Mouse (Mus musculus): ENCODE measurements at regions not wholly inside any gene's neighbourhood (a gene's known extent, or its start where the extent isn't known, plus 50 kb on each side); places are given as distances from the start of the nearest gene placed in this dataset.

DNA sequence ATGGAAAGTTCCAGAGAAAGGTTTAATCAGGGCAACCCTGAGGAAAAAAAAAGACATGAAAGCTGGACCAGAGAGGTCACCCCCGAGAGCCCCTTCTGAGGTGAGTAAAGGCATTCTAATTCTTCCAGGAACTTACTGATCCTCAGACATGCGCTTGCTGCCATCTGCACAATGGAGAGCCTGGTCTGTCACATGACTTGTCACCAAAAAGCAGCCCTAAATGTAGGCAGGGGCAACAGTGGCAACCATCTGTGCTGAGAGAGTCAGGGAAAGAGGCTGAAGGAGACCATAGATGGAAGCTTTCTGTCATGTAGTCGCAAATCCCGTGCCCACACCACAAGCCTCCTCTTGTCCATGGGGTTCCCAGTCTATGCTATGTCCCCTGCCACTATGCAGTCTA is 174.8 kb downstream of the Dcdc2c start:
- H3K27me3 ChIP-seq (ENCODE audit: control insufficient read depth in 1 of 2, insufficient read depth in 2 of 2, low read length in 2 of 2): no peaks in the 10 kb centered on the region
- no peaks in the 10 kb centered on the region for H3K9me3 ChIP-seq (replicated peaks; ENCODE audit: insufficient read depth, low read length)
- no peak for DNase-seq (ENCODE audit: low read depth, low spot score)
- no peak overlapping the region for H3K4me3 ChIP-seq (ENCODE audit: control insufficient read depth in 1 of 2, insufficient read depth in 1 of 2, low read depth in 2 of 2, low read length in 2 of 2)
- H3K4me1 ChIP-seq (ENCODE audit: control insufficient read depth in 1 of 2, insufficient read depth in 2 of 2, low read length in 2 of 2): no peaks in the 10 kb centered on the region
- H3K9ac ChIP-seq (ENCODE audit: control insufficient read depth, low read depth, low read length, poor library complexity, severe bottlenecking): no peak overlapping the region
- H3K79me2 ChIP-seq (ENCODE audit: control insufficient read depth, insufficient read depth, low read length, poor library complexity): no peaks in the 10 kb centered on the region
- H3K36me3 ChIP-seq (ENCODE audit: control insufficient read depth in 1 of 2, insufficient read depth in 2 of 2, low read length in 2 of 2): no peaks in the 10 kb centered on the region
- TF ChIP-seq CHD2 (IDR thresholded peaks at IDR 0.05; ENCODE audit: low read length): no peak
- no peak for TF ChIP-seq ETS1 (IDR thresholded peaks at IDR 0.05; ENCODE audit: low read depth, low read length)
- TF ChIP-seq POLR2AphosphoS2 (IDR thresholded peaks at IDR 0.05; ENCODE audit: low read length): no peak
- TF ChIP-seq MAFK (IDR thresholded peaks at IDR 0.05; ENCODE audit: borderline replicate concordance, low read depth, low read length): no peak
- no peak for TF ChIP-seq MEF2A (IDR thresholded peaks at IDR 0.05; ENCODE audit: extremely low read depth, insufficient replicate concordance, low read depth, low read length, poor library complexity, severe bottlenecking)
- TF ChIP-seq BHLHE40 (IDR thresholded peaks at IDR 0.05; ENCODE audit: borderline replicate concordance, low read depth, low read length): no peak
- TF ChIP-seq SIN3A (IDR thresholded peaks at IDR 0.05; ENCODE audit: low read length): no peak
- TF ChIP-seq JUND (IDR thresholded peaks at IDR 0.05; ENCODE audit: low read depth, low read length): no peak
- no peak for TF ChIP-seq SMC3 (IDR thresholded peaks at IDR 0.05; ENCODE audit: low read depth, low read length)
- TF ChIP-seq MYB (IDR thresholded peaks at IDR 0.05; ENCODE audit: low read depth, low read length): no peak
- no peak for TF ChIP-seq ELF1 (IDR thresholded peaks at IDR 0.05; ENCODE audit: low read depth, low read length)
- TF ChIP-seq KAT2A (conservative IDR thresholded peaks at IDR 0.05; ENCODE audit: low read depth, low read length): no peak
- TF ChIP-seq MAZ (IDR thresholded peaks at IDR 0.05; ENCODE audit: low read depth, low read length): no peak
- no peak for TF ChIP-seq CHD1 (IDR thresholded peaks at IDR 0.05; ENCODE audit: low read depth, low read length)
- no peak for TF ChIP-seq NRF1 (IDR thresholded peaks at IDR 0.05; ENCODE audit: insufficient read depth, low read depth, low read length, poor library complexity, severe bottlenecking)
- no peak for TF ChIP-seq HCFC1 (IDR thresholded peaks at IDR 0.05; ENCODE audit: low read depth, low read length)
- TF ChIP-seq ZC3H11A (IDR thresholded peaks at IDR 0.05; ENCODE audit: low read depth, low read length): no peak
- TF ChIP-seq E2F4 (IDR thresholded peaks at IDR 0.05; ENCODE audit: borderline replicate concordance, low read depth, low read length): no peak
- TF ChIP-seq NELFE (IDR thresholded peaks at IDR 0.05; ENCODE audit: low read depth, low read length): no peak
- H3K27ac ChIP-seq (ENCODE audit: control insufficient read depth, low read depth, low read length): no peak overlapping the region

DNA sequence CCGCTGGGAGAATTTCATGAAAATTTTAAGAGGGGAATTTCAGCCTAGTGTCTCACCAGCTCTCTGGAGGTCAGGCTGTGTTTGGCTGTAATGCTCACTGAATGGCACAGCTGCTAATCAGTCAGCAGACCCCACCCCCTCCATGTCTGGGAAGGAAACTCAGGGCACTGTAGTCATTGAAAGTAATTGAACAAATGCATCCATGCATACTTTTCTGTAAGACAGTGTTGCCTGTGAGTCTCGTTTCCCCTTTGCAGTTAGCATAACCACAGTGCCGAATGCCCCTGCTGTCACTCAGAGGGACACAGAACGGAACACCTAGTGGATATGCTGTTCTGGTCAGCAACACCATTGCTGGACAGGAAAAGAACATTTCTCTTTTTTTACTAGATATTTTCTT is 175.4 kb downstream of the Dcdc2c start:
- Histone ChIP-seq H3K36me3 (ENCODE audit: control insufficient read depth in 1 of 2, insufficient read depth in 2 of 2, low read length in 2 of 2) (no peaks in the 10 kb centered on the region), H3K79me2 (ENCODE audit: control insufficient read depth, insufficient read depth, low read length, poor library complexity) (no peaks in the 10 kb centered on the region), H3K4me3 (ENCODE audit: control insufficient read depth in 1 of 2, insufficient read depth in 1 of 2, low read depth in 2 of 2, low read length in 2 of 2) (no peak overlapping the region), H3K27ac (ENCODE audit: control insufficient read depth, low read depth, low read length) (no peak overlapping the region), H3K9ac (ENCODE audit: control insufficient read depth, low read depth, low read length, poor library complexity, severe bottlenecking) (no peak overlapping the region), H3K9me3 (replicated peaks; ENCODE audit: insufficient read depth, low read length) (no peaks in the 10 kb centered on the region), H3K27me3 (ENCODE audit: control insufficient read depth in 1 of 2, insufficient read depth in 2 of 2, low read length in 2 of 2) (no peaks in the 10 kb centered on the region), H3K4me1 (ENCODE audit: control insufficient read depth in 1 of 2, insufficient read depth in 2 of 2, low read length in 2 of 2) (no peaks in the 10 kb centered on the region)
- DNase-seq (ENCODE audit: low read depth, low spot score): no peak
- TF ChIP-seq POLR2AphosphoS2 (IDR thresholded peaks at IDR 0.05; ENCODE audit: low read length) (no peak), ETS1 (IDR thresholded peaks at IDR 0.05; ENCODE audit: low read depth, low read length) (no peak), MYB (IDR thresholded peaks at IDR 0.05; ENCODE audit: low read depth, low read length) (no peak), RCOR1 (IDR thresholded peaks at IDR 0.05; ENCODE audit: low read depth, low read length) (no peak), RAD21 (IDR thresholded peaks at IDR 0.05; ENCODE audit: low read depth, low read length) (no peak), POLR2AphosphoS5 (IDR thresholded peaks at IDR 0.05; ENCODE audit: borderline replicate concordance, low read depth, low read length) (no peak), ZNF384 (IDR thresholded peaks at IDR 0.05; ENCODE audit: low read depth, low read length) (no peak), POLR2A (IDR thresholded peaks at IDR 0.05; ENCODE audit: control insufficient read depth in 1 of 2, insufficient read depth in 1 of 2, low read depth in 1 of 2, low read length in 2 of 2, poor library complexity in 1 of 2) (no peak)

Data from MEL (cell line).